Mouse (Mus musculus) heart, postnatal 0 days (tissue): ENCODE data around the gene Akr7a5. TPM values are rescaled to one million over a fixed set of nuclear protein-coding genes. Genes with fewer than 3 reads are reported as not detected.

ENCODE experiments used
- ATAC-seq: fragments of 200-750 bp; cut with Nextera tagmentation; 2 replicates; pipeline ENCODE4 v1.8.0; 2017; ENCODE audit warnings: low read depth, moderate number of reproducible peaks, moderate library complexity; ENCODE audit not compliant: insufficient read depth
- DNase-seq: peaks from one replicate; pipeline ENCODE4 v3.0.0-alpha.2; 2016; ENCODE audit warnings: low spot score
- H3K27ac ChIP-seq: fragments of 300-500 bp; sonication (generic); 2 replicates; pipeline ENCODE4 v1.5.1; 2014; ENCODE audit warnings: low read depth, mild to moderate bottlenecking
- H3K27me3 ChIP-seq: fragments of 300-500 bp; sonication (generic); 2 replicates; pipeline ENCODE4 v1.6.1; 2014; ENCODE audit warnings: low read length, mixed read lengths; ENCODE audit not compliant: control insufficient read depth, insufficient read depth
- H3K36me3 ChIP-seq: fragments of 300-500 bp; sonication (generic); replicated peaks from 2 replicates; pipeline ENCODE4 v1.6.1; 2014; ENCODE audit warnings: low read length, mixed read lengths; ENCODE audit not compliant: control insufficient read depth, insufficient read depth
- H3K4me1 ChIP-seq: fragments of 300-500 bp; sonication (generic); 2 replicates; pipeline ENCODE4 v1.6.1; 2014; ENCODE audit warnings: antibody characterized with exemption; ENCODE audit not compliant: control insufficient read depth, insufficient read depth
- H3K4me2 ChIP-seq: fragments of 300-500 bp; sonication (generic); 2 replicates; pipeline ENCODE4 v1.6.1; 2014; ENCODE audit warnings: low read depth, mild to moderate bottlenecking, low read length, moderate library complexity
- H3K4me3 ChIP-seq: fragments of 300-500 bp; sonication (generic); 2 replicates; pipeline ENCODE4 v1.5.1; 2014; ENCODE audit warnings: low read depth, low read length
- H3K9ac ChIP-seq: fragments of 300-500 bp; sonication (generic); replicated peaks from 2 replicates; pipeline ENCODE4 v1.6.1; 2014; ENCODE audit warnings: low read depth, low read length, mixed read lengths
- H3K9me3 ChIP-seq: fragments of 300-500 bp; sonication (generic); replicated peaks from 2 replicates; pipeline ENCODE4 v1.6.1; 2016; ENCODE audit warnings: low read length; ENCODE audit not compliant: control insufficient read depth
- CTCF ChIP-seq: IDR thresholded peaks from 2 replicates; pipeline ENCODE4 v1.5.1; 2016; ENCODE audit warnings: antibody characterized with exemption, control low read depth, low read depth
- EP300 ChIP-seq: IDR thresholded peaks from 2 replicates; pipeline ENCODE4 v1.6.1; 2016; ENCODE audit warnings: antibody characterized with exemption, low read depth
- whole genome bisulfite sequencing: fragments of 180-500 bp; shearing (Covaris S2); extraction: QIAGEN DNeasy Blood & Tissue Kit; methylation state at CpG from one replicate; pipeline ENCODE4 v1.1.7; 2014; 5-methylcytosine and 5-hydroxymethylcytosine counted together
- polyA plus RNA-seq: library from polyadenylated mRNA; unstranded; fragments of >200 nt; fragmentation: Nextera tagmentation; extraction: Ambion mirVana; gene quantifications from 2 replicates; pipeline ENCODE4 v1.2.1, GENCODE M21; 2015
- total RNA-seq: library from RNA; depleted of rRNA; stranded (reverse); fragments of >200 nt; gene quantifications from 2 replicates; pipeline ENCODE4 v1.2.3, GENCODE M21; 2014; ENCODE audit warnings: low replicate concordance

Akr7a5 gene
- total and polyA plus RNA-seq, 2 experiments from 2014 or later: 62.5 to 65.3 TPM

GRCm38 (mm10) chr4:139330605-139331004, 20.1 kb downstream of the Akr7a5 start:
- DNase-seq: peak; percentile 83
- TF ChIP-seq CTCF (peak; percentile 73), EP300 (no peak)
- H3K4me3 ChIP-seq: peak overlapping the region; percentile 31

GRCm38 (mm10) chr4:139334631-139335295, 24.2 kb downstream of the Akr7a5 start:
- H3K36me3 ChIP-seq: no peaks in the 10 kb centered on the region
- no peak for DNase-seq
- TF ChIP-seq CTCF: no peak
- no peak for TF ChIP-seq EP300
- no peak for ATAC-seq
- no peak overlapping the region for H3K4me3 ChIP-seq
- WGBS: 81% methylated on average over 5 of the region's 9 CpGs
- H3K4me1 ChIP-seq: 0 out of 2 replicates have a peak, but pooled peaks cover 7% of the 10 kb centered on the region
- H3K9me3 ChIP-seq: no peaks in the 10 kb centered on the region
- H3K9ac ChIP-seq: no peak overlapping the region
- no peak overlapping the region for H3K4me2 ChIP-seq
- peaks cover 10% of the 10 kb centered on the region; the same call in 1 of the 2 replicates for H3K27me3 ChIP-seq
- H3K27ac ChIP-seq: no peak overlapping the region

More at GRCm38 (mm10) chr4:139330605-139331004, 20.1 kb downstream of the Akr7a5 start:
- Histone ChIP-seq H3K27me3 (peaks cover 7% of the 10 kb centered on the region; the same call in 1 of the 2 replicates), H3K36me3 (no peaks in the 10 kb centered on the region), H3K4me1 (0 out of 2 replicates have a peak, but pooled peaks cover 6% of the 10 kb centered on the region), H3K9me3 (no peaks in the 10 kb centered on the region), H3K4me2 (peak overlapping the region; percentile 53), H3K9ac (no peak overlapping the region), H3K27ac (no peak overlapping the region)
- 8% methylated on average over 10 of the region's 10 CpGs for WGBS
- ATAC-seq: peak; percentile 93

- Histone ChIP-seq H3K4me3 (no peak overlapping the region), H3K9ac (no peak overlapping the region), H3K9me3 (no peaks in the 10 kb centered on the region), H3K27ac (no peak overlapping the region), H3K4me1 (0 out of 2 replicates have a peak, but pooled peaks cover 7% of the 10 kb centered on the region), H3K4me2 (no peak overlapping the region), H3K27me3 (peaks cover 10% of the 10 kb centered on the region; the same call in 1 of the 2 replicates), H3K36me3 (no peaks in the 10 kb centered on the region)
- ATAC-seq: no peak
- no peak for TF ChIP-seq EP300
- no peak for DNase-seq
- WGBS: 34% methylated on average over 7 of the region's 7 CpGs
These were observed 25.0 kb downstream of the Akr7a5 start for GRCm38 (mm10) chr4:139335507-139335906.

- Histone ChIP-seq H3K4me3 (peak overlapping the region; percentile 30), H3K27me3 (0 out of 2 replicates have a peak, but pooled peaks cover 3% of the 10 kb centered on the region), H3K9ac (peak overlapping the region; percentile 34; the same call in 1 of the 2 replicates), H3K36me3 (no peaks in the 10 kb centered on the region), H3K9me3 (no peaks in the 10 kb centered on the region), H3K4me2 (peak overlapping the region; percentile 63), H3K27ac (no peak overlapping the region), H3K4me1 (0 out of 2 replicates have a peak, but pooled peaks cover 7% of the 10 kb centered on the region)
- DNase-seq (peak; percentile 84), ATAC-seq (peak; percentile 86)
- TF ChIP-seq EP300 (no peak), CTCF (peak; percentile 83)
- 18% methylated on average over 24 of the region's 24 CpGs for WGBS
These were observed 26.4 kb downstream of the Akr7a5 start for GRCm38 (mm10) chr4:139336822-139337483.

- 41% methylated on average over 33 of the region's 33 CpGs for WGBS
- Histone ChIP-seq H3K4me1 (0 out of 2 replicates have a peak, but pooled peaks cover 7% of the 10 kb centered on the region), H3K9me3 (no peaks in the 10 kb centered on the region), H3K27ac (no peak overlapping the region), H3K27me3 (0 out of 2 replicates have a peak, but pooled peaks cover 3% of the 10 kb centered on the region), H3K9ac (no peak overlapping the region), H3K4me3 (no peak overlapping the region), H3K4me2 (no peak overlapping the region), H3K36me3 (no peaks in the 10 kb centered on the region)
- no peak for ATAC-seq
- TF ChIP-seq EP300 (no peak), CTCF (no peak)
- DNase-seq: no peak
These were observed 27.6 kb downstream of the Akr7a5 start for GRCm38 (mm10) chr4:139338145-139338544.
